Comparison of ENCODE assay signal across 12 mouse cellular contexts in the genomic region with DNA sequence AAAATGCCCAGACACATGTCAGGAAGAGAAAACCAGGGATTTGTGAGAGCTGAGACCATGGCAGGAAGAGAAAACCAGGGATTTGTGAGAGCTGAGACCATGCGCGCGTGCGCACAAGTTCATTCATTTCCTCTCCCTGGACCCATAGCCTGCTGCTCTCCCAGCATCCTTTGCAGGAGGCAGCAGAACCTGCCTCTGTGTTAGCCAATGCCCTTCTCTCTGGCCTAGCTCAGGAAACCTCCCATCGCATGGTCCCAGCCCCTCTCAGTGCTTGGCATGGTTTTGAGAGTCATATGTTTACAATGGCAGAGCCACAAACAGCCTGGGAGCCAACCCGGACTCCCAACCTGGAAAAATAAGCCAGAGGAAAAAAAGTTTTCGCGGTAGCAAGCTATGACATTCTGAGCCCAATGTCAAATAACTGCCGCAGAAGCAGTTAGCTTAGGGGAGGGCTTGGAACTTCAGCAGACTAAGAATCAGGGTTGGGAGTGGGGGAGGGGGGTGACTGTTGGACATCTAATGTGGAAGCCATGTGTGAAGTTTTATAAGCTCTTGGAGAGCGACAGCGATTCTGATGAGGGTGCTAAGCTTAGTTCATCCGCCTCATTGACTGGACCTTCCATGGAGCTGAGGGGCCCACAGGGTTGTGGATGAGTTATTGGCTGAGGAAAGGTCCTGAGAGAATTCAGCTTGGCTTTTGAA. TPM values are rescaled to one million over a fixed set of nuclear protein-coding genes. Genes with fewer than 3 reads are reported as not detected.
DNase-seq lines count a peak whose midpoint lies in the region; ATAC-seq and TF ChIP-seq lines count a peak whose summit lies in the region.
"Had no signal": no experiment of that assay in that cellular context is flagged by ENCODE, and none has a peak within 500 bp of the region (broad histone marks: within the 10 kb centered on the region; RNA-seq: fewer than 3 reads in every experiment).

No protein-coding gene starts in this region.

- DNase-seq in heart, embryonic 10.5 days (ENCODE audit: low spot score) = no peak
- DNase-seq in heart, adult 9 months (ENCODE audit: low spot score in 2 of 2) = no peak
- DNase-seq in thymus, adult 2 months = no peak
- no peak for DNase-seq in thymus, postnatal 25 days
- DNase-seq in limb, embryonic 11.5 days (ENCODE audit: low spot score) = peak; percentile 49
- DNase-seq in stomach, postnatal 0 days (ENCODE audit: low spot score) = no peak
- DNase-seq in left cerebral cortex, adult 9 months (ENCODE audit: low spot score in 2 of 2) = no peak
- DNase-seq in gastrocnemius, postnatal 25 days = no peak
- DNase-seq: adrenal gland, adult 8-10 months; gastrocnemius, postnatal 14 days; lung, adult 18-20 months had no signal

- no peaks in the 10 kb centered on the region for H3K9me3 ChIP-seq in heart, embryonic 10.5 days
- H3K9me3 ChIP-seq in limb, embryonic 11.5 days (ENCODE audit: control insufficient read depth, low read length) = no peaks in the 10 kb centered on the region
- no peaks in the 10 kb centered on the region for H3K9me3 ChIP-seq in stomach, postnatal 0 days (ENCODE audit: control insufficient read depth, low read length)
- H3K9me3 ChIP-seq: neural tube, embryonic 12.5 days had no signal

- no peaks in the 10 kb centered on the region for H3K27me3 ChIP-seq in heart, embryonic 10.5 days (ENCODE audit: insufficient read depth, poor library complexity, severe bottlenecking)
- H3K27me3 ChIP-seq in thymus, adult 2 months (ENCODE audit: control insufficient read depth, insufficient read depth, low read length) = no peaks in the 10 kb centered on the region
- no peaks in the 10 kb centered on the region for H3K27me3 ChIP-seq in limb, embryonic 11.5 days (ENCODE audit: control insufficient read depth, insufficient read depth, low read length)
- H3K27me3 ChIP-seq in stomach, postnatal 0 days (ENCODE audit: control insufficient read depth, insufficient read depth, low read length) = no peaks in the 10 kb centered on the region
- H3K27me3 ChIP-seq: neural tube, embryonic 12.5 days had no signal

- H3K4me3 ChIP-seq in heart, embryonic 10.5 days = no peak overlapping the region
- no peak overlapping the region for H3K4me3 ChIP-seq in thymus, adult 2 months (ENCODE audit: control insufficient read depth, insufficient read depth, low read length)
- no peak overlapping the region for H3K4me3 ChIP-seq in limb, embryonic 11.5 days (ENCODE audit: low read depth, low read length)
- no peak overlapping the region for H3K4me3 ChIP-seq in stomach, postnatal 0 days (ENCODE audit: low read depth, low read length)
- H3K4me3 ChIP-seq: neural tube, embryonic 12.5 days had no signal

- ATAC-seq in limb, embryonic 11.5 days (ENCODE audit: insufficient number of reproducible peaks, low FRiP score, low TSS enrichment, low read depth) = 0 out of 2 replicates have a peak, but pooled peaks have one; percentile 14
- no peak for ATAC-seq in stomach, postnatal 0 days (ENCODE audit: low FRiP score, low TSS enrichment)

- H3K27ac ChIP-seq in heart, embryonic 10.5 days = peak overlapping the region; percentile 84
- H3K27ac ChIP-seq in thymus, adult 2 months (ENCODE audit: control insufficient read depth, insufficient read depth, low read length) = peak overlapping the region; percentile 98
- H3K27ac ChIP-seq in limb, embryonic 11.5 days (replicated peaks; ENCODE audit: low read depth, low read length) = peak overlapping the region; percentile 89
- peak overlapping the region; percentile 82 for H3K27ac ChIP-seq in stomach, postnatal 0 days (replicated peaks)
- H3K27ac ChIP-seq: neural tube, embryonic 12.5 days had no signal

- no peak overlapping the region for H3K9ac ChIP-seq in limb, embryonic 11.5 days (ENCODE audit: low read length)
- H3K9ac ChIP-seq in stomach, postnatal 0 days (ENCODE audit: low read length) = no peak overlapping the region
- H3K9ac ChIP-seq: neural tube, embryonic 12.5 days had no signal

- H3K36me3 ChIP-seq in heart, embryonic 10.5 days = no peaks in the 10 kb centered on the region
- no peaks in the 10 kb centered on the region for H3K36me3 ChIP-seq in thymus, adult 2 months (ENCODE audit: control insufficient read depth, insufficient read depth, low read length)
- H3K36me3 ChIP-seq in limb, embryonic 11.5 days (ENCODE audit: control insufficient read depth, insufficient read depth, low read length) = no peaks in the 10 kb centered on the region
- H3K36me3 ChIP-seq in stomach, postnatal 0 days (ENCODE audit: control insufficient read depth, insufficient read depth, low read length) = no peaks in the 10 kb centered on the region
- H3K36me3 ChIP-seq: neural tube, embryonic 12.5 days had no signal

- peak overlapping the region; percentile 17; the same call in 1 of the 2 replicates for H3K4me2 ChIP-seq in limb, embryonic 11.5 days (ENCODE audit: low read depth, severe bottlenecking)
- no peak overlapping the region for H3K4me2 ChIP-seq in stomach, postnatal 0 days (replicated peaks; ENCODE audit: low read depth)
- H3K4me2 ChIP-seq: neural tube, embryonic 12.5 days had no signal

- TF ChIP-seq CTCF in thymus, adult 2 months (IDR thresholded peaks at IDR 0.05; ENCODE audit: borderline replicate concordance, control insufficient read depth, extremely low read depth, insufficient read depth, low read length, poor library complexity) = no peak
- TF ChIP-seq CTCF in stomach, postnatal 0 days (IDR thresholded peaks at IDR 0.05; ENCODE audit: low read depth) = no peak

- H3K4me1 ChIP-seq in heart, embryonic 10.5 days = peaks cover 65% of the 10 kb centered on the region
- peaks cover 68% of the 10 kb centered on the region for H3K4me1 ChIP-seq in thymus, adult 2 months (replicated peaks; ENCODE audit: control insufficient read depth, insufficient read depth, low read length)
- H3K4me1 ChIP-seq in limb, embryonic 11.5 days (ENCODE audit: control insufficient read depth, insufficient read depth, low read length) = peaks cover 29% of the 10 kb centered on the region
- H3K4me1 ChIP-seq in stomach, postnatal 0 days (replicated peaks; ENCODE audit: control insufficient read depth, insufficient read depth) = peaks cover 12% of the 10 kb centered on the region; the same call in 1 of the 2 replicates

- no peak for TF ChIP-seq POLR2A in thymus, adult 2 months (IDR thresholded peaks at IDR 0.05; ENCODE audit: control insufficient read depth, extremely low read depth, insufficient read depth, low read length, poor library complexity)

- TF ChIP-seq EP300 in stomach, postnatal 0 days (optimal IDR thresholded peaks at IDR 0.05) = no peak

- 79% methylated on average over 12 of the region's 12 CpGs for WGBS in heart, embryonic 10.5 days
- 47% methylated on average over 12 of the region's 12 CpGs for WGBS in thymus, adult 2 months
- WGBS in limb, embryonic 11.5 days = 56% methylated on average over 12 of the region's 12 CpGs
- 63% methylated on average over 12 of the region's 12 CpGs for WGBS in stomach, postnatal 0 days

RNA-seq across cellular contexts. Expression of a gene that starts 40.1 kb away (rescaled TPM):
- polyA plus RNA-seq in heart, embryonic 10.5 days (2016; fragmentation: Nextera tagmentation; extraction: Ambion mirVana) = 30.4 and 51.3 TPM in 2 replicates
- 22.4 and 33.0 TPM in 2 replicates for polyA plus RNA-seq in thymus, adult 2 months (2012; rRNA removed)
- polyA plus RNA-seq in limb, embryonic 11.5 days (2014; fragmentation: Nextera tagmentation; extraction: Ambion mirVana) = 5.3 and 6.0 TPM in 2 replicates
- polyA plus RNA-seq in stomach, postnatal 0 days (2015; fragmentation: Nextera tagmentation; extraction: Ambion mirVana) = 10.7 and 11.5 TPM in 2 replicates
- 10 to 100 TPM in 1 of 2 experiments, 1 to 10 TPM in 1; 8.7 to 10.2 TPM for total RNA-seq in gastrocnemius, postnatal 25 days (2021)

RNA-seq across cellular contexts. Expression of a gene that starts 54.9 kb away (rescaled TPM):
- 47.6 and 49.0 TPM in 2 replicates for polyA plus RNA-seq in heart, embryonic 10.5 days (2016; fragmentation: Nextera tagmentation; extraction: Ambion mirVana)
- polyA plus RNA-seq in thymus, adult 2 months (2012; rRNA removed) = 36.2 and 38.8 TPM in 2 replicates
- polyA plus RNA-seq in limb, embryonic 11.5 days (2014; fragmentation: Nextera tagmentation; extraction: Ambion mirVana) = 53.9 and 56.4 TPM in 2 replicates
- polyA plus RNA-seq in stomach, postnatal 0 days (2015; fragmentation: Nextera tagmentation; extraction: Ambion mirVana) = 46.4 and 48.1 TPM in 2 replicates
- total RNA-seq in gastrocnemius, postnatal 25 days (2021) = 10 to 100 TPM; 40.1 to 40.7 TPM
